Comparison of ENCODE assay signal across 8 mouse cellular contexts in the genomic region with DNA sequence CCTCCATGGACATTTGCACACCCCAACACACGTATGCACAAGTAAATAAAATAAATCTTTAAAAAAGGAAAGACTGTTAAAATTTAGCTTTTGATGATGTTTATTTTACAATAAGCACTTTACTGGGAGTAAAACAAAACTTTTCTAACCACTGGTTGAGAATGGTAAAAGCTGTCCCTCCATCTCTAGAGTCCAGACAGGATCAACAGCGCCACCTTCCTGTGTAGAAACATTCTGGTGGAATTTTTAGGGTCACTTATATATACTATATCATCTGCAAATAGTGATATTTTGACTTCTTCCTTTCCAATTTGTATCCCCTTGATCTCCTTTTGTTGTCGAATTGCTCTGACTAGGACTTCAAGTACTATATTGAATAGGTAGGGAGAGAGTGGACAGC. TPM values are rescaled to one million over a fixed set of nuclear protein-coding genes. Genes with fewer than 3 reads are reported as not detected.
DNase-seq lines count a peak whose midpoint lies in the region; ATAC-seq and TF ChIP-seq lines count a peak whose summit lies in the region.
"Not testable (repeated sequence)": the region's sequence is repeated elsewhere in the genome, so short reads cannot be mapped to it uniquely, and the experiment has no call there.

No protein-coding gene starts in this region.

- 83% methylated on average over 3 of the region's 3 CpGs for WGBS in forebrain, postnatal 0 days
- WGBS in hindbrain, embryonic 14.5 days, result 89% methylated on average over 3 of the region's 3 CpGs

- H3K9me3 ChIP-seq in forebrain, postnatal 0 days (ENCODE audit: low read length); hindbrain, embryonic 14.5 days (ENCODE audit: control insufficient read depth, low read length): not testable (repeated sequence)

- H3K4me3 ChIP-seq in forebrain, postnatal 0 days (ENCODE audit: low read depth, low read length); hindbrain, embryonic 14.5 days (replicated peaks; ENCODE audit: low read length): not testable (repeated sequence)

- not testable (repeated sequence) for ATAC-seq in forebrain, postnatal 0 days; hindbrain, embryonic 14.5 days (ENCODE audit: low FRiP score)
- 0 out of 2 replicates have a peak, but pooled peaks have one; percentile 27 for ATAC-seq in megakaryocyte, adult 5-6 weeks (ENCODE audit: poor library complexity, severe bottlenecking)

- H3K36me3 ChIP-seq in forebrain, postnatal 0 days (ENCODE audit: insufficient read depth), result peaks cover 31% of the 10 kb centered on the region
- H3K36me3 ChIP-seq in hindbrain, embryonic 14.5 days (replicated peaks; ENCODE audit: control insufficient read depth, insufficient read depth), result peaks cover 66% of the 10 kb centered on the region

- DNase-seq in 3T3-L1 (ENCODE audit: low read depth, low spot score), result peak; percentile 57
- peak; percentile 23 for DNase-seq in MN1 (ENCODE audit: low spot score)
- DNase-seq in cerebellum, adult 9-10 months, result peak; percentile 8
- DNase-seq in forebrain, postnatal 0 days, result peak; percentile 41
- peak; percentile 70 for DNase-seq in hindbrain, embryonic 14.5 days (ENCODE audit: low spot score)
- peak; percentile 15 for DNase-seq in left cerebral cortex, postnatal 4 days
- DNase-seq in spleen, postnatal 36 days (ENCODE audit: low spot score in 2 of 2), result peak; percentile 34 to 50

- not testable (repeated sequence) for H3K4me1 ChIP-seq in forebrain, postnatal 0 days (ENCODE audit: insufficient read depth); hindbrain, embryonic 14.5 days (replicated peaks; ENCODE audit: control insufficient read depth, insufficient read depth, low read length)

- TF ChIP-seq CTCF in forebrain, postnatal 0 days (IDR thresholded peaks at IDR 0.05; ENCODE audit: low read depth), result peak; percentile 60

- not testable (repeated sequence) for H3K27ac ChIP-seq in forebrain, postnatal 0 days (ENCODE audit: low read depth, low read length); hindbrain, embryonic 14.5 days

- not testable (repeated sequence) for H3K4me2 ChIP-seq in forebrain, postnatal 0 days (ENCODE audit: low read depth); hindbrain, embryonic 14.5 days (replicated peaks)

- H3K27me3 ChIP-seq in forebrain, postnatal 0 days (ENCODE audit: insufficient read depth, low read length); hindbrain, embryonic 14.5 days (ENCODE audit: control insufficient read depth, insufficient read depth, low read length): not testable (repeated sequence)

- not testable (repeated sequence) for H3K9ac ChIP-seq in forebrain, postnatal 0 days; hindbrain, embryonic 14.5 days

- intact Hi-C loops in left cerebral cortex, postnatal 4 days (cut with DNase I), result not testable (repeated sequence)

RNA-seq across cellular contexts. Expression of a gene that starts 38.6 kb away (rescaled TPM):
- total RNA-seq in forebrain, postnatal 0 days (2014; rRNA removed), result 14.8 and 15.0 TPM in 2 replicates
- polyA plus RNA-seq in forebrain, postnatal 0 days (2015; fragmentation: Nextera tagmentation; extraction: Ambion mirVana), result 11.2 and 12.2 TPM in 2 replicates
- polyA plus RNA-seq in hindbrain, embryonic 14.5 days (2014; fragmentation: Nextera tagmentation; extraction: Ambion mirVana), result 22.9 and 24.1 TPM in 2 replicates
- total RNA-seq in left cerebral cortex, postnatal 4 days (2021), result 10 to 100 TPM; 14.4 to 15.4 TPM
- 29.2 and 33.5 TPM in 2 replicates for total RNA-seq in megakaryocyte, adult 5-6 weeks (2015)
- total RNA-seq in megakaryocyte, adult 5-6 weeks (2017), result 25.1 and 31.2 TPM in 2 replicates

RNA-seq across cellular contexts. Expression of a gene that starts 38.8 kb away (rescaled TPM):
- 78.2 and 107 TPM in 2 replicates for total RNA-seq in forebrain, postnatal 0 days (2014; rRNA removed)
- 191 and 226 TPM in 2 replicates for polyA plus RNA-seq in forebrain, postnatal 0 days (2015; fragmentation: Nextera tagmentation; extraction: Ambion mirVana)
- 239 and 246 TPM in 2 replicates for polyA plus RNA-seq in hindbrain, embryonic 14.5 days (2014; fragmentation: Nextera tagmentation; extraction: Ambion mirVana)
- 100 to 1,000 TPM; 137 to 148 TPM for total RNA-seq in left cerebral cortex, postnatal 4 days (2021)
- total RNA-seq in megakaryocyte, adult 5-6 weeks (2015), result 91.2 and 110 TPM in 2 replicates
- total RNA-seq in megakaryocyte, adult 5-6 weeks (2017), result 80.7 and 85.0 TPM in 2 replicates

RNA-seq across cellular contexts. Expression of a gene that starts 56.5 kb away (rescaled TPM):
- 0.31 and 2.8 TPM in 2 replicates for total RNA-seq in forebrain, postnatal 0 days (2014; rRNA removed)
- 0.28 and 0.38 TPM in 2 replicates for polyA plus RNA-seq in forebrain, postnatal 0 days (2015; fragmentation: Nextera tagmentation; extraction: Ambion mirVana)
- polyA plus RNA-seq in hindbrain, embryonic 14.5 days (2014; fragmentation: Nextera tagmentation; extraction: Ambion mirVana), result 1.4 and 1.6 TPM in 2 replicates
- 1 to 10 TPM in 1 of 2 experiments, under 1 TPM in 1; 0.94 to 1.5 TPM for total RNA-seq in left cerebral cortex, postnatal 4 days (2021)
- total RNA-seq in megakaryocyte, adult 5-6 weeks (2015), result 0.51 TPM in 1 of 2 replicates, not detected in the other
- total RNA-seq in megakaryocyte, adult 5-6 weeks (2017), result not detected in 2 replicates

Comparison
In these comparisons a context has a peak if more than half of its experiments do, and no peak if none do; other contexts are left out.
1. DNase-seq: peak in every context shown above with its lines; median percentile 70 in hindbrain, embryonic 14.5 days; 57 in 3T3-L1; 42 in spleen, postnatal 36 days; 41 in forebrain, postnatal 0 days; 23 in MN1; 15 in left cerebral cortex, postnatal 4 days; 8 in cerebellum, adult 9-10 months.